Mouse (Mus musculus) erythroblast, embryonic 14.5 days (primary cell): ENCODE measurements around the gene Ypel4.

Source experiments
- GATA1 ChIP-seq: IDR thresholded peaks from 2 replicates; pipeline ENCODE4 v1.6.1; 2012; ENCODE audit warnings: low read length, inconsistent platforms, mixed read lengths
- TAL1 ChIP-seq: IDR thresholded peaks from 3 replicates; pipeline ENCODE4 v1.6.1; 2012; ENCODE audit warnings: low read length, inconsistent platforms, mixed read lengths

DNA sequence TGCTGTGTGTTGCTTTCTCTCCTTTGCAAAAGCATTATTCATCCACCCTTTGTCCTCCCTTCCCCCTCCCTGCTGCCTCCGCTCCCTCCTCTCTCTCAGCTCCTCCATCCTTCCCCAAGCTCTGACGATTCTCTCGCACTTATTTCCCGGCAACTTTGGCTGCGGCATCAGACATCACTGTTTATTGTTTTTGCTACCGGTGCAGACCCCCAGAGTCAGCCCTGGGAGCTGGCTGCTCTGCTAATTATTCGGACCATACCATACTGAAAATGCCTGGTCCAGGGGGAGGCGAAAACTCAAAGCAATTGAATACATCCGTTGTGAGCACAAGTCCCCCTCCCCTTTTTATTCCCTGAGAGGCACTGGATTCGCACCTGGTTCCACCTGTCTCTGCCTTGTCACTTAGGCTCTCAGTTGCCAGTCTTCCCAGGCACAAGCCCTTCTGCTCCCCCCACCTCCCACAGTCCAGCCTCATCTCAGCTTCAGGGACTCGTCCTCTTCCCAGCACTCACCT is 550 bp downstream of the Ypel4 start:
- TF ChIP-seq TAL1, result no peak
- TF ChIP-seq GATA1, result no peak
